In genomic region chr7:105590097-105590496, GRCm38 (mm10) we compare ENCODE assay signal across 30 mouse cellular contexts. TPM values are rescaled to one million over a fixed set of nuclear protein-coding genes. Genes with fewer than 3 reads are reported as not detected.
DNase-seq lines count a peak whose midpoint lies in the region; ATAC-seq and TF ChIP-seq lines count a peak whose summit lies in the region.
"Had no signal": no experiment of that assay in that cellular context is flagged by ENCODE, and none has a peak within 500 bp of the region (broad histone marks: within the 10 kb centered on the region; RNA-seq: fewer than 3 reads in every experiment).

No protein-coding gene starts in this region.

- H3K4me2 ChIP-seq in intestine, embryonic 14.5 days (ENCODE audit: low read length) = no peak overlapping the region
- no peak overlapping the region for H3K4me2 ChIP-seq in intestine, postnatal 0 days (replicated peaks; ENCODE audit: low read depth)
- H3K4me2 ChIP-seq in midbrain, embryonic 11.5 days = no peak overlapping the region
- H3K4me2 ChIP-seq in midbrain, embryonic 14.5 days (ENCODE audit: low read length) = no peak overlapping the region
- no peak overlapping the region for H3K4me2 ChIP-seq in intestine, embryonic 16.5 days (ENCODE audit: low read depth, low read length)
- H3K4me2 ChIP-seq: embryonic facial prominence, embryonic 13.5 days; heart, embryonic 12.5 days; heart, embryonic 15.5 days; hindbrain, embryonic 13.5 days had no signal

- no peak overlapping the region for H3K27ac ChIP-seq in intestine, embryonic 14.5 days (ENCODE audit: low read depth)
- no peak overlapping the region for H3K27ac ChIP-seq in intestine, postnatal 0 days (ENCODE audit: low read depth, low read length)
- H3K27ac ChIP-seq in midbrain, embryonic 11.5 days (ENCODE audit: low read depth, low read length) = no peak overlapping the region
- H3K27ac ChIP-seq in midbrain, embryonic 14.5 days (replicated peaks; ENCODE audit: low read depth, low read length) = no peak overlapping the region
- H3K27ac ChIP-seq in intestine, embryonic 16.5 days (ENCODE audit: low read length) = no peak overlapping the region
- H3K27ac ChIP-seq: embryonic facial prominence, embryonic 10.5 days; embryonic facial prominence, embryonic 13.5 days; forebrain, embryonic 10.5 days; gastrocnemius, adult 2 months; heart, embryonic 15.5 days; hindbrain, embryonic 10.5 days; hindbrain, embryonic 13.5 days had no signal

- H3K4me3 ChIP-seq in intestine, embryonic 14.5 days (ENCODE audit: low read depth, low read length) = no peak overlapping the region
- H3K4me3 ChIP-seq in intestine, postnatal 0 days (ENCODE audit: low read depth, low read length) = no peak overlapping the region
- H3K4me3 ChIP-seq in midbrain, embryonic 11.5 days (ENCODE audit: low read depth, low read length) = no peak overlapping the region
- H3K4me3 ChIP-seq in midbrain, embryonic 14.5 days (replicated peaks; ENCODE audit: low read depth, low read length) = no peak overlapping the region
- H3K4me3 ChIP-seq in intestine, embryonic 16.5 days (ENCODE audit: low read length) = no peak overlapping the region
- H3K4me3 ChIP-seq: embryonic facial prominence, embryonic 10.5 days; embryonic facial prominence, embryonic 13.5 days; forebrain, embryonic 10.5 days; gastrocnemius, adult 2 months; heart, embryonic 12.5 days; heart, embryonic 15.5 days; hindbrain, embryonic 10.5 days; hindbrain, embryonic 13.5 days had no signal

- H3K27me3 ChIP-seq in intestine, embryonic 14.5 days (replicated peaks; ENCODE audit: control insufficient read depth, insufficient read depth, low read length) = no peaks in the 10 kb centered on the region
- H3K27me3 ChIP-seq in intestine, postnatal 0 days (replicated peaks; ENCODE audit: control insufficient read depth, insufficient read depth, low read length) = no peaks in the 10 kb centered on the region
- H3K27me3 ChIP-seq in midbrain, embryonic 11.5 days (ENCODE audit: control insufficient read depth, insufficient read depth, low read length) = no peaks in the 10 kb centered on the region
- H3K27me3 ChIP-seq in midbrain, embryonic 14.5 days (ENCODE audit: control insufficient read depth, insufficient read depth, low read length) = no peaks in the 10 kb centered on the region
- no peaks in the 10 kb centered on the region for H3K27me3 ChIP-seq in intestine, embryonic 16.5 days (replicated peaks; ENCODE audit: control insufficient read depth, insufficient read depth, low read length)
- H3K27me3 ChIP-seq: embryonic facial prominence, embryonic 13.5 days; heart, embryonic 12.5 days; heart, embryonic 15.5 days; hindbrain, embryonic 13.5 days had no signal

- H3K36me3 ChIP-seq in intestine, embryonic 14.5 days (ENCODE audit: control insufficient read depth, insufficient read depth, low read length) = no peaks in the 10 kb centered on the region
- no peaks in the 10 kb centered on the region for H3K36me3 ChIP-seq in intestine, postnatal 0 days (ENCODE audit: control insufficient read depth, insufficient read depth)
- no peaks in the 10 kb centered on the region for H3K36me3 ChIP-seq in midbrain, embryonic 11.5 days (ENCODE audit: control insufficient read depth, insufficient read depth, low read length)
- H3K36me3 ChIP-seq in midbrain, embryonic 14.5 days (ENCODE audit: control insufficient read depth, insufficient read depth, low read length) = no peaks in the 10 kb centered on the region
- no peaks in the 10 kb centered on the region for H3K36me3 ChIP-seq in intestine, embryonic 16.5 days (ENCODE audit: control insufficient read depth, insufficient read depth, low read length)
- H3K36me3 ChIP-seq: embryonic facial prominence, embryonic 10.5 days; embryonic facial prominence, embryonic 13.5 days; forebrain, embryonic 10.5 days; heart, embryonic 12.5 days; heart, embryonic 15.5 days; hindbrain, embryonic 10.5 days; hindbrain, embryonic 13.5 days had no signal

- 29% methylated on average over 7 of the region's 7 CpGs for WGBS in intestine, embryonic 14.5 days
- 42% methylated on average over 7 of the region's 7 CpGs for WGBS in intestine, postnatal 0 days
- WGBS in midbrain, embryonic 11.5 days = 15% methylated on average over 7 of the region's 7 CpGs
- 15% methylated on average over 7 of the region's 7 CpGs for WGBS in midbrain, embryonic 14.5 days
- 35% methylated on average over 7 of the region's 7 CpGs for WGBS in intestine, embryonic 16.5 days

- H3K9ac ChIP-seq in intestine, embryonic 14.5 days (ENCODE audit: low read length) = no peak overlapping the region
- no peak overlapping the region for H3K9ac ChIP-seq in intestine, postnatal 0 days (ENCODE audit: low read depth, low read length)
- H3K9ac ChIP-seq in midbrain, embryonic 11.5 days (ENCODE audit: low read length) = no peak overlapping the region
- no peak overlapping the region for H3K9ac ChIP-seq in midbrain, embryonic 14.5 days (replicated peaks; ENCODE audit: low read length)
- no peak overlapping the region for H3K9ac ChIP-seq in intestine, embryonic 16.5 days (ENCODE audit: low read depth, low read length)
- H3K9ac ChIP-seq: embryonic facial prominence, embryonic 13.5 days; forebrain, postnatal 0 days; heart, embryonic 12.5 days; heart, embryonic 15.5 days had no signal

- no peak for TF ChIP-seq CTCF in intestine, postnatal 0 days (IDR thresholded peaks at IDR 0.05; ENCODE audit: low read depth)

- 0 out of 2 replicates have a peak, but pooled peaks have one; percentile 50 for ATAC-seq in intestine, embryonic 14.5 days (replicated peaks; ENCODE audit: low FRiP score, low TSS enrichment, low read depth)
- ATAC-seq in intestine, postnatal 0 days = no peak
- ATAC-seq in midbrain, embryonic 11.5 days (ENCODE audit: low FRiP score) = 0 out of 2 replicates have a peak, but pooled peaks have one; percentile 38
- ATAC-seq in midbrain, embryonic 14.5 days (ENCODE audit: low FRiP score, low TSS enrichment) = no peak
- peak; percentile 46; the same call in 1 of the 2 replicates for ATAC-seq in intestine, embryonic 16.5 days
- ATAC-seq: forebrain, embryonic 14.5 days; forebrain, postnatal 0 days; hindbrain, embryonic 16.5 days had no signal

- no peaks in the 10 kb centered on the region for H3K9me3 ChIP-seq in intestine, embryonic 14.5 days (ENCODE audit: control insufficient read depth, low read length)
- H3K9me3 ChIP-seq in intestine, postnatal 0 days (ENCODE audit: control insufficient read depth) = no peaks in the 10 kb centered on the region
- H3K9me3 ChIP-seq in midbrain, embryonic 11.5 days (ENCODE audit: control insufficient read depth, low read length) = no peaks in the 10 kb centered on the region
- no peaks in the 10 kb centered on the region for H3K9me3 ChIP-seq in midbrain, embryonic 14.5 days (ENCODE audit: control insufficient read depth, low read length)
- no peaks in the 10 kb centered on the region for H3K9me3 ChIP-seq in intestine, embryonic 16.5 days (ENCODE audit: control insufficient read depth, low read length)
- H3K9me3 ChIP-seq: embryonic facial prominence, embryonic 10.5 days; embryonic facial prominence, embryonic 13.5 days; forebrain, embryonic 10.5 days; heart, embryonic 12.5 days; heart, embryonic 15.5 days; hindbrain, embryonic 10.5 days; hindbrain, embryonic 13.5 days had no signal

- no peaks in the 10 kb centered on the region for H3K4me1 ChIP-seq in intestine, embryonic 14.5 days (replicated peaks; ENCODE audit: control insufficient read depth, insufficient read depth, low read length)
- no peaks in the 10 kb centered on the region for H3K4me1 ChIP-seq in intestine, postnatal 0 days (replicated peaks; ENCODE audit: control insufficient read depth, insufficient read depth, low read length)
- H3K4me1 ChIP-seq in midbrain, embryonic 11.5 days (ENCODE audit: control insufficient read depth, insufficient read depth, low read length) = no peaks in the 10 kb centered on the region
- H3K4me1 ChIP-seq in midbrain, embryonic 14.5 days (ENCODE audit: control insufficient read depth, insufficient read depth, low read length) = no peaks in the 10 kb centered on the region
- no peaks in the 10 kb centered on the region for H3K4me1 ChIP-seq in intestine, embryonic 16.5 days (ENCODE audit: control insufficient read depth, insufficient read depth, low read length)
- H3K4me1 ChIP-seq: embryonic facial prominence, embryonic 13.5 days; forebrain, embryonic 10.5 days; heart, embryonic 15.5 days; hindbrain, embryonic 10.5 days; hindbrain, embryonic 13.5 days had no signal

- no peak for DNase-seq in intestine, embryonic 14.5 days (ENCODE audit: low spot score)
- peak; percentile 51 for DNase-seq in midbrain, embryonic 11.5 days (ENCODE audit: low spot score, missing footprints)
- DNase-seq in midbrain, embryonic 14.5 days = no peak
- DNase-seq in ZHBTc4 (ENCODE audit: low read depth, low spot score) = peak; percentile 54
- no peak for DNase-seq in natural killer cell, adult 2 months (ENCODE audit: low spot score in 2 of 2)
- DNase-seq in kidney, adult 8-10 months = no peak
- DNase-seq: adrenal gland, adult 2 months; adrenal gland, postnatal 14 days; cerebellum, adult 11 months; cerebellum, adult 8-10 months; cerebellum, postnatal 10 days; cerebellum, postnatal 36 days; embryo, embryonic 11 days; forebrain, postnatal 0 days; gastrocnemius, adult 2 months; gastrocnemius, postnatal 14 days; heart, adult 18-20 months; heart, postnatal 10 days; heart, postnatal 36 days had no signal

RNA-seq across cellular contexts. Expression of gene Apbb1, which starts 8.6 kb away (rescaled TPM):
- 45.1 and 46.3 TPM in 2 replicates for polyA plus RNA-seq in intestine, embryonic 14.5 days (2014; fragmentation: Nextera tagmentation; extraction: Ambion mirVana)
- polyA plus RNA-seq in intestine, postnatal 0 days (2015; fragmentation: Nextera tagmentation; extraction: Ambion mirVana) = 13.5 and 14.0 TPM in 2 replicates
- 100 and 103 TPM in 2 replicates for polyA plus RNA-seq in midbrain, embryonic 11.5 days (2014; fragmentation: Nextera tagmentation; extraction: Ambion mirVana)
- 227 and 305 TPM in 2 replicates for polyA plus RNA-seq in midbrain, embryonic 14.5 days (2014; fragmentation: Nextera tagmentation; extraction: Ambion mirVana)
- 29.2 and 35.2 TPM in 2 replicates for polyA plus RNA-seq in intestine, embryonic 16.5 days (2015; fragmentation: Nextera tagmentation; extraction: Ambion mirVana)

RNA-seq across cellular contexts. Expression of gene Hpx, which starts 9.8 kb away (rescaled TPM):
- 0.46 and 0.65 TPM in 2 replicates for polyA plus RNA-seq in intestine, embryonic 14.5 days (2014; fragmentation: Nextera tagmentation; extraction: Ambion mirVana)
- polyA plus RNA-seq in intestine, postnatal 0 days (2015; fragmentation: Nextera tagmentation; extraction: Ambion mirVana) = 0.68 and 1.1 TPM in 2 replicates
- 0.11 and 0.29 TPM in 2 replicates for polyA plus RNA-seq in midbrain, embryonic 11.5 days (2014; fragmentation: Nextera tagmentation; extraction: Ambion mirVana)
- 0.27 and 0.55 TPM in 2 replicates for polyA plus RNA-seq in midbrain, embryonic 14.5 days (2014; fragmentation: Nextera tagmentation; extraction: Ambion mirVana)
- polyA plus RNA-seq in intestine, embryonic 16.5 days (2015; fragmentation: Nextera tagmentation; extraction: Ambion mirVana) = 3.0 and 7.5 TPM in 2 replicates
- polyA plus RNA-seq: forebrain, embryonic 14.5 days had no signal

RNA-seq across cellular contexts. Expression of gene Smpd1, which starts 35.9 kb away (rescaled TPM):
- 36.1 and 37.5 TPM in 2 replicates for polyA plus RNA-seq in intestine, embryonic 14.5 days (2014; fragmentation: Nextera tagmentation; extraction: Ambion mirVana)
- 22.4 and 25.4 TPM in 2 replicates for polyA plus RNA-seq in intestine, postnatal 0 days (2015; fragmentation: Nextera tagmentation; extraction: Ambion mirVana)
- polyA plus RNA-seq in midbrain, embryonic 11.5 days (2014; fragmentation: Nextera tagmentation; extraction: Ambion mirVana) = 42.0 and 47.3 TPM in 2 replicates
- 90.6 and 91.4 TPM in 2 replicates for polyA plus RNA-seq in midbrain, embryonic 14.5 days (2014; fragmentation: Nextera tagmentation; extraction: Ambion mirVana)
- polyA plus RNA-seq in intestine, embryonic 16.5 days (2015; fragmentation: Nextera tagmentation; extraction: Ambion mirVana) = 32.8 and 33.0 TPM in 2 replicates

RNA-seq across cellular contexts. Expression of gene Trim3, which starts 43.3 kb away (rescaled TPM):
- polyA plus RNA-seq in intestine, embryonic 14.5 days (2014; fragmentation: Nextera tagmentation; extraction: Ambion mirVana) = 25.0 and 27.2 TPM in 2 replicates
- 7.4 and 9.0 TPM in 2 replicates for polyA plus RNA-seq in intestine, postnatal 0 days (2015; fragmentation: Nextera tagmentation; extraction: Ambion mirVana)
- 20.3 and 23.8 TPM in 2 replicates for polyA plus RNA-seq in midbrain, embryonic 11.5 days (2014; fragmentation: Nextera tagmentation; extraction: Ambion mirVana)
- polyA plus RNA-seq in midbrain, embryonic 14.5 days (2014; fragmentation: Nextera tagmentation; extraction: Ambion mirVana) = 68.5 and 69.3 TPM in 2 replicates
- 18.0 and 19.1 TPM in 2 replicates for polyA plus RNA-seq in intestine, embryonic 16.5 days (2015; fragmentation: Nextera tagmentation; extraction: Ambion mirVana)

RNA-seq across cellular contexts. Expression of gene Timm10b, which starts 49.8 kb away (rescaled TPM):
- polyA plus RNA-seq in intestine, embryonic 14.5 days (2014; fragmentation: Nextera tagmentation; extraction: Ambion mirVana) = 213 and 215 TPM in 2 replicates
- polyA plus RNA-seq in intestine, postnatal 0 days (2015; fragmentation: Nextera tagmentation; extraction: Ambion mirVana) = 177 and 181 TPM in 2 replicates
- 118 and 141 TPM in 2 replicates for polyA plus RNA-seq in midbrain, embryonic 11.5 days (2014; fragmentation: Nextera tagmentation; extraction: Ambion mirVana)
- 122 and 165 TPM in 2 replicates for polyA plus RNA-seq in midbrain, embryonic 14.5 days (2014; fragmentation: Nextera tagmentation; extraction: Ambion mirVana)
- polyA plus RNA-seq in intestine, embryonic 16.5 days (2015; fragmentation: Nextera tagmentation; extraction: Ambion mirVana) = 188 and 200 TPM in 2 replicates

Comparison
In these comparisons a context has a peak if more than half of its experiments do, and no peak if none do; other contexts are left out.
1. ATAC-seq: peak in intestine, embryonic 14.5 days (single experiment), midbrain, embryonic 11.5 days (single experiment) and intestine, embryonic 16.5 days (single experiment); none in intestine, postnatal 0 days (single experiment) and midbrain, embryonic 14.5 days (single experiment).
2. DNase-seq: peak in midbrain, embryonic 11.5 days (single experiment) and ZHBTc4 (single experiment); none in intestine, embryonic 14.5 days (single experiment), midbrain, embryonic 14.5 days (single experiment), natural killer cell, adult 2 months (0 of 2) and kidney, adult 8-10 months (0 of 2).